Mouse (Mus musculus): ENCODE data around the gene AC129217.1.

The AC129217.1 gene

GRCm38 (mm10) chr19:8829660-8830059 lies at the start of gene AC129217.1:
Gene AC129217.1, plus strand, starts transcription at chr19:8829773.
- WGBS = 69% methylated on average over 8 of the region's 8 CpGs

GRCm38 (mm10) chr19:8786008-8786781 lies 43.4 kb upstream of the AC129217.1 start, which contains the start of gene Taf6l:
Gene Taf6l, minus strand, starts transcription at chr19:8786417.
- WGBS = under 1% methylated on average over 32 of the region's 32 CpGs

- WGBS = 20% methylated on average over 3 of the region's 3 CpGs
Observed at GRCm38 (mm10) chr19:8788521-8788920, 41.1 kb upstream of the AC129217.1 start.

GRCm38 (mm10) chr19:8789171-8789570 lies 40.4 kb upstream of the AC129217.1 start:
- WGBS = 28% methylated on average over 1 of the region's 1 CpGs

- 54% methylated on average over 7 of the region's 7 CpGs for WGBS
Observed at GRCm38 (mm10) chr19:8790171-8790570, 39.4 kb upstream of the AC129217.1 start.

- WGBS = under 1% methylated on average over 25 of the region's 25 CpGs
Observed at GRCm38 (mm10) chr19:8798264-8798946, 31.2 kb upstream of the AC129217.1 start, which contains the start of gene Polr2g. Gene Polr2g, minus strand, starts transcription at chr19:8798577.

GRCm38 (mm10) chr19:8802130-8802821 lies 27.3 kb upstream of the AC129217.1 start, which contains the start of gene Zbtb3:
Gene Zbtb3, plus strand, starts transcription at chr19:8802555.
- WGBS = under 1% methylated on average over 30 of the region's 30 CpGs

GRCm38 (mm10) chr19:8803204-8803780 lies 26.3 kb upstream of the AC129217.1 start:
- 62% methylated on average over 9 of the region's 9 CpGs for WGBS

GRCm38 (mm10) chr19:8803879-8804660 lies 25.5 kb upstream of the AC129217.1 start:
- WGBS = 90% methylated on average over 11 of the region's 11 CpGs

GRCm38 (mm10) chr19:8806810-8807209 lies 22.8 kb upstream of the AC129217.1 start:
- WGBS = 82% methylated on average over 5 of the region's 5 CpGs

- 56% methylated on average over 11 of the region's 11 CpGs for WGBS
Observed at GRCm38 (mm10) chr19:8815812-8816211, 13.8 kb upstream of the AC129217.1 start.

GRCm38 (mm10) chr19:8817001-8817400 lies 12.6 kb upstream of the AC129217.1 start:
- 49% methylated on average over 3 of the region's 3 CpGs for WGBS

GRCm38 (mm10) chr19:8818301-8818798 lies 11.2 kb upstream of the AC129217.1 start:
- 13% methylated on average over 14 of the region's 14 CpGs for WGBS

- WGBS = under 1% methylated on average over 33 of the region's 33 CpGs
Observed at GRCm38 (mm10) chr19:8818801-8819595, 10.6 kb upstream of the AC129217.1 start, which contains the start of gene Ttc9c. Gene Ttc9c, minus strand, starts transcription at chr19:8819333.

- under 1% methylated on average over 83 of the region's 83 CpGs for WGBS
Observed at GRCm38 (mm10) chr19:8819596-8820423, 9.8 kb upstream of the AC129217.1 start, which contains the start of gene Hnrnpul2. Gene Hnrnpul2, plus strand, starts transcription at chr19:8820010.

GRCm38 (mm10) chr19:8820424-8820956 lies 9.1 kb upstream of the AC129217.1 start:
- WGBS = under 1% methylated on average over 48 of the region's 48 CpGs

- WGBS = under 1% methylated on average over 7 of the region's 7 CpGs
Observed at GRCm38 (mm10) chr19:8821146-8821545, 8.4 kb upstream of the AC129217.1 start.

GRCm38 (mm10) chr19:8822696-8823095 lies 6.9 kb upstream of the AC129217.1 start:
- 24% methylated on average over 8 of the region's 8 CpGs for WGBS

GRCm38 (mm10) chr19:8830664-8831063 lies 1.1 kb downstream of the AC129217.1 start:
- 28% methylated on average over 8 of the region's 8 CpGs for WGBS
